Mouse (Mus musculus) lung, postnatal 10 days (tissue): ENCODE measurements around the gene Atp2b2.

Experiments
- DNase-seq: peaks from one replicate; pipeline ENCODE4 v3.0.0; 2021

Gene Atp2b2

GRCm38 (mm10) chr6:113695766-113696355 lies 346.6 kb downstream of the Atp2b2 start:
- peak; percentile 19 for DNase-seq

- DNase-seq, result no peak
These were observed 347.2 kb downstream of the Atp2b2 start for GRCm38 (mm10) chr6:113695203-113695602.
